Mouse (Mus musculus) layer of hippocampus, adult 11-12 months (tissue): ENCODE results near the gene Gm5141.
"Not testable (repeated sequence)": the region's sequence is repeated elsewhere in the genome, so short reads cannot be mapped to it uniquely, and the experiment has no call there.

Experiments
- DNase-seq: peaks from one replicate; pipeline ENCODE4 v3.0.0; 2022; ENCODE audit warnings: low spot score

Gene Gm5141

GRCm38 (mm10) chr13:62785199-62786134, at the start of gene Gm5141:
TSS of gene Gm5141 (minus strand) at chr13:62785808.
- DNase-seq: peak; percentile 56

DNA sequence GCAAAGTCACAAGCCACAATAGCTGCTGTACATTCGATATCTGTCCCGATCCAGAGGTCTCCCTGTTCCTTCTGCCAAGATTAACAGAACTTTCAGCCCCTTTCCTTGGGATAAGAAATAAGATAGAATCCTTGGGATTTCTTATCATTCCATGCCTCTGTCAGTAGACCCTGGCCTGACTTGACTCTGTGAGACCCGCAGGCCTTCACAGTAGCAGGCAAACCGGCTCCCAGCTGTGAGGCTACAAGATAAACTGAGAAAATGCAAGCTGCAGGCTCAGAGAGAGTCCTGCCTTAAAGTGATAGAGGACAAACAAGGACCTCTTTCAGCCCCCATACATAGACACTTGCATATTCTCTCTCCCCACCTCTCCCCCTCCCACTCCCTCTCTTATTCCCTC, 47.7 kb upstream of the Gm5141 start:
- no peak for DNase-seq

DNA sequence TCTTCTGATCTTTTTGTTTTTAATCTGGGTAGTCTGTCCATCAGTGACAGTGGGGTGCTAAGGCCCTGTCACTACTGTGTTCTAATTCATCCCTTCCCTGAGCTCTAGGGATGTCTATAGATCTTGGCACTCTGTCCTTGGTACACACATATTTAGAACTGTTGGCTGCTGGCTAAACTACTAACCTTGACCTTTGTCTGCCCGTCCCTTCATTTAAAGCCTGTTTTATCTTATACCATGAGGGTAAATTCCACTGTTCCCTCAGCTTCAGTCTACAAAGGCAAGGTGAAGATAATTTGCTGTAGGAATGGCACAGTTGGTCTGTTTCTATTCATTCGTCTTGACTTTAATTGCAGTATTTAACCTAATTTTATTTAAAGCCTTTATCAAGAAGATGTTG, 46.6 kb upstream of the Gm5141 start:
- DNase-seq: no peak

DNA sequence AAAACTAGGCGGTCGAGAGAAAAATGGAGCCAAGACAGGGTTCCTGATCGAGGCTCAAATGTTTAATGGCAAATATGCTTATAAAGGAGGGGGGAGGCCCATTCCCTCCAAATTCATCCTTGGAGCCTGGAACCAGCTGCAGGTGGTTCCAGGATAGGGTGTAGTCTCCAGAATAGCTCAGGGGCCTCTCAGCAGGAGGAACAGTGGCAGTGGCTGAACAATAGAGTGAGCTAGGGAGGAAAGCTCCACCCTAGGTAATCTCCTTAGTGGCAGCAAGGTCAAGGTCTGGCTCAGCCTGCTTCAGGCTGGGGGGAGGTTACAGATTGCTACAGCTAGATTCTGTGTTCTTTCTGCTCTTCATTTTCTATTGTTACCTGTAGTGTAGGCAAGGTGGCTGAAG, 30.1 kb upstream of the Gm5141 start:
- DNase-seq: not testable (repeated sequence)

DNA sequence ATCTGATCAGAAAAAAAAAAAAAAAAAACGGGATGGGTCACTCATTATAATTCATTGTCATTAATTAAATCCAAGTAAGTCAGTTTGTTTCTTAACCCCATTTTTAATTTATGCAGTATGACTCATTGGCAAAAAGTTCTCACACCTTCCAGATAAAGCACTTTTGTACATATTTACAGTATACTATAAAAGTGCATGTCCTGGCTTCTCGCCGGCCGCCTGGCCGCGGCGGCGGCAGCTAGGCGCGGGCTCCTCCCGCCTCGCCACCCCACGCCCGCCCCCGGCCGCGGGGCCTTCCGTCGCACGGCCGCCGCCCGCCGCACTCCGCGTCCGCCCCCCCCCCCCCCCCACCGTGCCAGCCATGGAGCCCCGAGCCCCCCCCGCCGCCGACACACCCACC, 27.1 kb upstream of the Gm5141 start:
- DNase-seq: no peak

DNA sequence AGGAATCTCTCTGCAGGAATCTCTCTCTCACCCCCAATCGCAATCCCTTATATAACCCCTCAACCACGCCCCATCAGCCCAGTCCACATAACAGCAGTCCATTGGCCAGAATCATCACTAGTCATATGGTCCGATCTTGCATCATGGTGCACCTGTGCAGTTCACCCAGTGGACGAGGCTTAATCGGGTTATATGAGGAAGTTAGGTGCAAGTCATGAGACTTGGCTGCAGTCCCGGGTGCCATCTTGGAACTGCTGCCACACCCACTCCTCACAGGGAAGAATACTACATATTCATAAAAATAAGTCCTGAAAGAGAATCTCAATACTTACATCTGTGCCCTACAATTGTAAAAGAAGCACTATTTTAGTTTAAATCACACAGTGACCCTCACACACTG, 22.4 kb upstream of the Gm5141 start:
- not testable (repeated sequence) for DNase-seq

- DNase-seq: not testable (repeated sequence)
Observed at GRCm38 (mm10) chr13:62786135-62786493, 506 bp upstream of the Gm5141 start.

DNA sequence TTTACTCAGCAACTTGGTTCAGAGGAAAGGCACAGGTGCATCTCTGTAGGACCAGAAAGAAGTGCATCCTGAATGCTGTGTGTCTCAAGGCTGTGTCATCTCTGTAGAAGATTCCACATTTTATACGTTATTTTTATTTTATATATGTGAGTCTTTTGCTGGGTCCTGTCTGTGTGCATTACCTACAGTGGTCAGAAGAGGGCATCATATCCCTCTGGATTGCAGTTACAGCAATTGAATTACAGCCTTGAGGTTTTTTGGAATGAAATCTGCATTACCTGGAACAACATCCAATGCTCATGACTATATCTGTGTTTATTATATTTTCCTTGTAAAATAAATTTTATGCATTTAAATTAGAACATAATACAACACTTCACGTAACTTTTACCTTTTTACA, 21.8 kb downstream of the Gm5141 start:
- peak; percentile 45 for DNase-seq

- peak; percentile 56 for DNase-seq
Observed at GRCm38 (mm10) chr13:62760432-62761415, 24.9 kb downstream of the Gm5141 start, which contains the start of gene Platr25. TSS of gene Platr25 (minus strand) at chr13:62760709.

GRCm38 (mm10) chr13:62733322-62733721, 52.3 kb downstream of the Gm5141 start:
- DNase-seq: no peak
